14 mouse cellular contexts compared by ENCODE assay signal in the genomic region with DNA sequence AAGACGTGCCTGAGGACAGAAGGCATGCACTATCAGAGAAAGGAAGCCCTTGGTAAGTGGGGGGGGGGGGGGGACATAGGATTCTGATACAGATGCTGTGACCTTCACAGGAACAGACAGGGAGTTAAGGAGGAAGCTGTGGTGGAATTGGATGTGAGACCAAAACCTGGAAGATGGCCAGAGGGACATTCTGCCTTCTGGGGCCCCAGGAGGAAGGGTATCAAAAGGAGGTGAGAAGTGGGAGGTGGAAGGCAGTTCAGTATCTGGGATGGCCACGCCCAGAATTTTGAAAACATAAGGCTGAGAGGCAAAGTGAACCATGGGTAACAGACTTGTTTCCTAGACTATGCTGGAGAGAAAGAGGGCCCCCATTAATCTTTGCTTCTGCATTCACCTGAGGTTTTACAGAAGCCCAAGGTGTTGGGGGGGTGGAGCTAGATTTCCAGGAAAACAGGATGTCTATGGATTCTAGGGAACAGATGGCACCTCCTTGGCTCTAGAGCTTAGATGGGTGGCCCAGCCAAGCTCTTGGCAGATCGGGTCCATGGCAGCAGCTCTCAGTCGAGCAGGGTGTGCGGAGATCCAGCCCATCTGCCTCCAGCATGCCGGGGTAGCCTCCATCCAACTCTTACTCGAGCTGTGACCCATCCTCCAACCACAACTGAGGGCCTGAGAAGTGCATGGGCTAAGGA. TPM values are rescaled to one million over a fixed set of nuclear protein-coding genes. Genes with fewer than 3 reads are reported as not detected.
DNase-seq lines count a peak whose midpoint lies in the region; ATAC-seq and TF ChIP-seq lines count a peak whose summit lies in the region.
"Had no signal": no experiment of that assay in that cellular context is flagged by ENCODE, and none has a peak within 500 bp of the region (broad histone marks: within the 10 kb centered on the region; RNA-seq: fewer than 3 reads in every experiment).

No protein-coding gene starts in this region.

- no peak for ATAC-seq in hindbrain, embryonic 14.5 days (ENCODE audit: low FRiP score)
- no peak for ATAC-seq in hindbrain, embryonic 13.5 days (ENCODE audit: low FRiP score)
- ATAC-seq in lung, postnatal 0 days = no peak
- no peak for ATAC-seq in liver, embryonic 12.5 days

- no peak for TF ChIP-seq POLR2A in cerebellum, adult 2 months (IDR thresholded peaks at IDR 0.05; ENCODE audit: borderline replicate concordance, insufficient read depth, low read length)

- peak overlapping the region; percentile 20; the same call in 1 of the 2 replicates for H3K27ac ChIP-seq in hindbrain, embryonic 14.5 days
- no peak overlapping the region for H3K27ac ChIP-seq in hindbrain, embryonic 13.5 days
- H3K27ac ChIP-seq in lung, postnatal 0 days (ENCODE audit: low read length) = no peak overlapping the region
- H3K27ac ChIP-seq in cerebellum, adult 2 months (ENCODE audit: insufficient read depth, low read length) = no peak overlapping the region
- no peak overlapping the region for H3K27ac ChIP-seq in liver, embryonic 12.5 days
- H3K27ac ChIP-seq: neural tube, embryonic 13.5 days had no signal

- H3K36me3 ChIP-seq in hindbrain, embryonic 14.5 days (replicated peaks; ENCODE audit: control insufficient read depth, insufficient read depth) = no peaks in the 10 kb centered on the region
- H3K36me3 ChIP-seq in hindbrain, embryonic 13.5 days = no peaks in the 10 kb centered on the region
- 0 out of 2 replicates have a peak, but pooled peaks cover 4% of the 10 kb centered on the region for H3K36me3 ChIP-seq in lung, postnatal 0 days (ENCODE audit: insufficient read depth, low read length)
- no peaks in the 10 kb centered on the region for H3K36me3 ChIP-seq in liver, embryonic 12.5 days
- H3K36me3 ChIP-seq: neural tube, embryonic 13.5 days had no signal

- 80% methylated on average over 7 of the region's 7 CpGs for WGBS in hindbrain, embryonic 14.5 days
- WGBS in hindbrain, embryonic 13.5 days = 88% methylated on average over 7 of the region's 7 CpGs
- 67% methylated on average over 7 of the region's 7 CpGs for WGBS in lung, postnatal 0 days
- 14% methylated on average over 7 of the region's 7 CpGs for WGBS in cerebellum, adult 2 months
- WGBS in liver, embryonic 12.5 days (ENCODE audit: insufficient replicate concordance) = 67% methylated on average over 7 of the region's 7 CpGs

- no peak overlapping the region for H3K4me3 ChIP-seq in hindbrain, embryonic 14.5 days (replicated peaks; ENCODE audit: low read length)
- H3K4me3 ChIP-seq in hindbrain, embryonic 13.5 days = no peak overlapping the region
- H3K4me3 ChIP-seq in lung, postnatal 0 days (ENCODE audit: low read depth, low read length) = no peak overlapping the region
- H3K4me3 ChIP-seq in cerebellum, adult 2 months (replicated peaks; ENCODE audit: insufficient read depth, low read depth, low read length) = no peak overlapping the region
- no peak overlapping the region for H3K4me3 ChIP-seq in liver, embryonic 12.5 days
- H3K4me3 ChIP-seq: neural tube, embryonic 13.5 days had no signal

- H3K9ac ChIP-seq in hindbrain, embryonic 14.5 days = no peak overlapping the region
- no peak overlapping the region for H3K9ac ChIP-seq in hindbrain, embryonic 13.5 days
- no peak overlapping the region for H3K9ac ChIP-seq in lung, postnatal 0 days (replicated peaks; ENCODE audit: low read depth)
- H3K9ac ChIP-seq in liver, embryonic 12.5 days = no peak overlapping the region
- H3K9ac ChIP-seq: neural tube, embryonic 13.5 days had no signal

- H3K9me3 ChIP-seq in hindbrain, embryonic 14.5 days (ENCODE audit: control insufficient read depth, low read length) = no peaks in the 10 kb centered on the region
- H3K9me3 ChIP-seq in hindbrain, embryonic 13.5 days = no peaks in the 10 kb centered on the region
- H3K9me3 ChIP-seq in lung, postnatal 0 days (ENCODE audit: low read length) = no peaks in the 10 kb centered on the region
- H3K9me3 ChIP-seq in liver, embryonic 12.5 days (replicated peaks) = no peaks in the 10 kb centered on the region
- H3K9me3 ChIP-seq: neural tube, embryonic 13.5 days had no signal

- no peak overlapping the region for H3K4me2 ChIP-seq in hindbrain, embryonic 14.5 days (replicated peaks)
- no peak overlapping the region for H3K4me2 ChIP-seq in hindbrain, embryonic 13.5 days
- no peak overlapping the region for H3K4me2 ChIP-seq in lung, postnatal 0 days (replicated peaks; ENCODE audit: low read depth, low read length)
- no peak overlapping the region for H3K4me2 ChIP-seq in liver, embryonic 12.5 days
- H3K4me2 ChIP-seq: liver, embryonic 11.5 days; neural tube, embryonic 13.5 days had no signal

- H3K4me1 ChIP-seq in hindbrain, embryonic 14.5 days (replicated peaks; ENCODE audit: control insufficient read depth, insufficient read depth, low read length) = peaks cover 28% of the 10 kb centered on the region
- H3K4me1 ChIP-seq in hindbrain, embryonic 13.5 days (replicated peaks) = peaks cover 55% of the 10 kb centered on the region
- no peaks in the 10 kb centered on the region for H3K4me1 ChIP-seq in lung, postnatal 0 days (ENCODE audit: insufficient read depth, low read depth, low read length)
- peaks cover 25% of the 10 kb centered on the region for H3K4me1 ChIP-seq in cerebellum, adult 2 months (ENCODE audit: control insufficient read depth, insufficient read depth, low read length)
- no peaks in the 10 kb centered on the region for H3K4me1 ChIP-seq in liver, embryonic 12.5 days

- H3K27me3 ChIP-seq in hindbrain, embryonic 14.5 days (ENCODE audit: control insufficient read depth, insufficient read depth, low read length) = no peaks in the 10 kb centered on the region
- no peaks in the 10 kb centered on the region for H3K27me3 ChIP-seq in hindbrain, embryonic 13.5 days
- no peaks in the 10 kb centered on the region for H3K27me3 ChIP-seq in lung, postnatal 0 days (replicated peaks; ENCODE audit: insufficient read depth, low read length)
- no peaks in the 10 kb centered on the region for H3K27me3 ChIP-seq in cerebellum, adult 2 months (ENCODE audit: control insufficient read depth, insufficient read depth, low read length)
- H3K27me3 ChIP-seq in liver, embryonic 12.5 days (replicated peaks) = no peaks in the 10 kb centered on the region
- H3K27me3 ChIP-seq: neural tube, embryonic 13.5 days had no signal

- no peak for TF ChIP-seq CTCF in lung, postnatal 0 days (IDR thresholded peaks at IDR 0.05)
- TF ChIP-seq CTCF in cerebellum, adult 2 months (IDR thresholded peaks at IDR 0.05; ENCODE audit: borderline replicate concordance, insufficient read depth, low read depth, low read length) = no peak

- DNase-seq in hindbrain, embryonic 14.5 days (ENCODE audit: low spot score) = no peak
- DNase-seq in lung, postnatal 36 days = peak; percentile 26
- no peak for DNase-seq in lung, postnatal 0 days (ENCODE audit: low spot score)
- peak; percentile 84 to 94 for DNase-seq in cerebellum, adult 2 months
- DNase-seq in layer of hippocampus, postnatal 10 days (ENCODE audit: low spot score in 2 of 2) = peak; percentile 62 to 68
- DNase-seq in thymus, postnatal 0 days (ENCODE audit: low spot score) = no peak
- DNase-seq: B cell, adult 2 months; heart, postnatal 36 days; kidney, adult 18-20 months; kidney, postnatal 4 days had no signal

- TF ChIP-seq EP300 in lung, postnatal 0 days (IDR thresholded peaks at IDR 0.05) = no peak

RNA-seq across cellular contexts. Expression of gene Nav1, which starts 2.6 kb away (rescaled TPM):
- polyA plus RNA-seq in hindbrain, embryonic 14.5 days (2014; fragmentation: Nextera tagmentation; extraction: Ambion mirVana) = 56.2 and 60.2 TPM in 2 replicates
- 42.3 and 42.6 TPM in 2 replicates for polyA plus RNA-seq in hindbrain, embryonic 13.5 days (2015; fragmentation: Nextera tagmentation; extraction: Ambion mirVana)
- polyA plus RNA-seq in lung, postnatal 0 days (2015; fragmentation: Nextera tagmentation; extraction: Ambion mirVana) = 5.7 and 6.1 TPM in 2 replicates
- 24.7 and 26.8 TPM in 2 replicates for polyA plus RNA-seq in cerebellum, adult 2 months (2012; rRNA removed)
- total RNA-seq in layer of hippocampus, postnatal 10 days (2021) = 100 to 1,000 TPM; 214 to 218 TPM
- polyA plus RNA-seq in thymus, postnatal 0 days (2015; fragmentation: Nextera tagmentation; extraction: Ambion mirVana) = 3.3 and 3.5 TPM in 2 replicates
- 3.2 TPM in 2 replicates for polyA plus RNA-seq in liver, embryonic 12.5 days (2016; fragmentation: Nextera tagmentation; extraction: Ambion mirVana)

Comparison
In these comparisons a context has a peak if more than half of its experiments do, and no peak if none do; other contexts are left out.
1. DNase-seq: peak in lung, postnatal 36 days (single experiment), cerebellum, adult 2 months (2 of 2) and layer of hippocampus, postnatal 10 days (2 of 2); none in hindbrain, embryonic 14.5 days (single experiment), lung, postnatal 0 days (single experiment) and thymus, postnatal 0 days (single experiment).